Mouse (Mus musculus): ENCODE results near the gene Tpsg1.

GRCm38 (mm10) chr17:25332321-25332720, 36.8 kb upstream of the Tpsg1 start:
- TF ChIP-seq CTCF (IDR thresholded peaks at IDR 0.05; ENCODE audit: low read depth) (no peak), EP300 (optimal IDR thresholded peaks at IDR 0.05) (no peak)

Data from stomach, postnatal 0 days (tissue).